Comparison of ENCODE assay signal across 8 mouse cellular contexts in the genomic region with DNA sequence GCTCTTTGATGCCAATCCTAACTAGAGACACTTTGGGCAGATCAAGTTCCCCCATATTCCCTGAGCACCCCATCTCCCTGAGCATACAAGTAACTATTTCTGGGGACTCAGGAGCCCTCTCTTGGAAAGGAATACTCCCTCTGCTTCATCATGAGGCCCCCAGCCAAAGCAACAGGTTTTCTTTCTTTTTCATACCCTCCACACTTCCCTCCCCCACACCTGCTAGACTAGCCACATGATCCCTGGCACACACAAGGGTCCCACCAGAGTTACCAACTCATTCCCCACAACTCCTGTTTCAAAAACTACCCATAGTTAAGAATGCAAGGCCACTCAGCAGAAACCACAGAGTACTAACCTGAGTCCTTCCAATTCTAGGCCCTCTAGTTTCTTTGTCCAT. TPM values are rescaled to one million over a fixed set of nuclear protein-coding genes. Genes with fewer than 3 reads are reported as not detected.
DNase-seq lines count a peak whose midpoint lies in the region; ATAC-seq and TF ChIP-seq lines count a peak whose summit lies in the region.

No protein-coding gene starts in this region.

- peaks cover 4% of the 10 kb centered on the region for H3K27me3 ChIP-seq in erythroblast, embryonic 14.5 days (ENCODE audit: control insufficient read depth)
- H3K27me3 ChIP-seq in liver, embryonic 12.5 days (replicated peaks) = no peaks in the 10 kb centered on the region

- peak overlapping the region; percentile 100 for H3K4me3 ChIP-seq in erythroblast, embryonic 14.5 days (replicated peaks)
- H3K4me3 ChIP-seq in embryonic fibroblast, embryonic 13.5 days (ENCODE audit: insufficient read depth, low read length) = peak overlapping the region; percentile 99
- peak overlapping the region; percentile 98 for H3K4me3 ChIP-seq in liver, embryonic 12.5 days

- peaks cover 55% of the 10 kb centered on the region for H3K36me3 ChIP-seq in erythroblast, embryonic 14.5 days (ENCODE audit: control insufficient read depth)
- H3K36me3 ChIP-seq in liver, embryonic 12.5 days = peaks cover 47% of the 10 kb centered on the region

- peak overlapping the region; percentile 95 for H3K27ac ChIP-seq in embryonic fibroblast, embryonic 13.5 days (ENCODE audit: insufficient read depth, low read length)
- 0 out of 2 replicates have a peak overlapping the region, but pooled peaks have one; percentile 98 for H3K27ac ChIP-seq in liver, embryonic 12.5 days

- no peak for ATAC-seq in erythroblast, adult 5-6 weeks (replicated peaks; ENCODE audit: low FRiP score, poor library complexity, severe bottlenecking)
- no peak for ATAC-seq in liver, embryonic 12.5 days

- no peak for TF ChIP-seq POLR2A in embryonic fibroblast, embryonic 13.5 days (IDR thresholded peaks at IDR 0.05; ENCODE audit: low read depth, low read length)

- no peak for TF ChIP-seq CTCF in embryonic fibroblast, embryonic 13.5 days (IDR thresholded peaks at IDR 0.05; ENCODE audit: borderline replicate concordance, insufficient read depth, low read length)

- peak overlapping the region; percentile 98 for H3K9ac ChIP-seq in liver, embryonic 12.5 days

- no peaks in the 10 kb centered on the region for H3K9me3 ChIP-seq in erythroblast, embryonic 14.5 days (ENCODE audit: control insufficient read depth, low read length)
- no peaks in the 10 kb centered on the region for H3K9me3 ChIP-seq in liver, embryonic 12.5 days (replicated peaks)

- H3K4me2 ChIP-seq in liver, embryonic 12.5 days = peak overlapping the region; percentile 94

- peaks cover 43% of the 10 kb centered on the region for H3K4me1 ChIP-seq in erythroblast, embryonic 14.5 days (ENCODE audit: control insufficient read depth)
- peaks cover 12% of the 10 kb centered on the region for H3K4me1 ChIP-seq in embryonic fibroblast, embryonic 13.5 days (ENCODE audit: control insufficient read depth, insufficient read depth, low read length)
- peaks cover 39% of the 10 kb centered on the region for H3K4me1 ChIP-seq in liver, embryonic 12.5 days

- peak; percentile 6 for DNase-seq in 3T3-L1 (ENCODE audit: low read depth, low spot score)
- no peak for DNase-seq in thymus, postnatal 0 days (ENCODE audit: low spot score)
- DNase-seq in layer of hippocampus, postnatal 36 days = no peak
- no peak for DNase-seq in B cell, adult 2 months

RNA-seq across cellular contexts. Expression of gene Hnrnpul1, which starts 1.5 kb away (rescaled TPM):
- 32.8 and 36.7 TPM in 2 replicates for polyA plus RNA-seq in erythroblast, embryonic 14.5 days (2012)
- total RNA-seq in erythroblast, adult 5-6 weeks (2015; ENCODE audit: low replicate concordance) = 45.2 and 59.1 TPM in 2 replicates
- 79.3 and 99.9 TPM in 2 replicates for total RNA-seq in erythroblast, adult 5-6 weeks (2017; ENCODE audit: low replicate concordance)
- polyA plus RNA-seq in embryonic fibroblast, embryonic 13.5 days (2011; ENCODE audit: insufficient read length, low read depth, missing spikeins) = 125 and 155 TPM in 2 replicates
- polyA plus RNA-seq in liver, embryonic 12.5 days (2016; fragmentation: Nextera tagmentation; extraction: Ambion mirVana) = 46.1 and 52.3 TPM in 2 replicates
- 64.9 and 66.2 TPM in 2 replicates for polyA plus RNA-seq in thymus, postnatal 0 days (2015; fragmentation: Nextera tagmentation; extraction: Ambion mirVana)
- total RNA-seq in layer of hippocampus, postnatal 36 days (2021) = 100 to 1,000 TPM; 100 to 108 TPM

RNA-seq across cellular contexts. Expression of gene Ccdc97, which starts 34.2 kb away (rescaled TPM):
- 8.8 and 9.3 TPM in 2 replicates for polyA plus RNA-seq in erythroblast, embryonic 14.5 days (2012)
- total RNA-seq in erythroblast, adult 5-6 weeks (2015; ENCODE audit: low replicate concordance) = 19.0 and 22.3 TPM in 2 replicates
- total RNA-seq in erythroblast, adult 5-6 weeks (2017; ENCODE audit: low replicate concordance) = 14.7 and 17.7 TPM in 2 replicates
- polyA plus RNA-seq in embryonic fibroblast, embryonic 13.5 days (2011; ENCODE audit: insufficient read length, low read depth, missing spikeins) = 31.5 and 32.0 TPM in 2 replicates
- polyA plus RNA-seq in liver, embryonic 12.5 days (2016; fragmentation: Nextera tagmentation; extraction: Ambion mirVana) = 14.7 and 15.2 TPM in 2 replicates
- polyA plus RNA-seq in thymus, postnatal 0 days (2015; fragmentation: Nextera tagmentation; extraction: Ambion mirVana) = 16.2 and 22.4 TPM in 2 replicates
- total RNA-seq in layer of hippocampus, postnatal 36 days (2021) = 10 to 100 TPM; 57.4 to 64.6 TPM

RNA-seq across cellular contexts. Expression of gene Axl, which starts 35.4 kb away (rescaled TPM):
- polyA plus RNA-seq in erythroblast, embryonic 14.5 days (2012) = 0.26 and 0.61 TPM in 2 replicates
- 28.2 and 35.7 TPM in 2 replicates for total RNA-seq in erythroblast, adult 5-6 weeks (2015; ENCODE audit: low replicate concordance)
- 20.2 and 22.2 TPM in 2 replicates for total RNA-seq in erythroblast, adult 5-6 weeks (2017; ENCODE audit: low replicate concordance)
- polyA plus RNA-seq in embryonic fibroblast, embryonic 13.5 days (2011; ENCODE audit: insufficient read length, low read depth, missing spikeins) = 232 and 364 TPM in 2 replicates
- 14.1 and 20.1 TPM in 2 replicates for polyA plus RNA-seq in liver, embryonic 12.5 days (2016; fragmentation: Nextera tagmentation; extraction: Ambion mirVana)
- 26.9 and 29.4 TPM in 2 replicates for polyA plus RNA-seq in thymus, postnatal 0 days (2015; fragmentation: Nextera tagmentation; extraction: Ambion mirVana)
- total RNA-seq in layer of hippocampus, postnatal 36 days (2021) = 10 to 100 TPM; 39.8 to 42.1 TPM
